Mouse (Mus musculus): Measurements from ENCODE around the gene Grid2. TPM values are rescaled to one million over a fixed set of nuclear protein-coding genes. Genes with fewer than 3 reads are reported as not detected.

The Grid2 gene
- polyA plus RNA-seq, 1 experiment from 2014 or later: 1.4 TPM

DNA sequence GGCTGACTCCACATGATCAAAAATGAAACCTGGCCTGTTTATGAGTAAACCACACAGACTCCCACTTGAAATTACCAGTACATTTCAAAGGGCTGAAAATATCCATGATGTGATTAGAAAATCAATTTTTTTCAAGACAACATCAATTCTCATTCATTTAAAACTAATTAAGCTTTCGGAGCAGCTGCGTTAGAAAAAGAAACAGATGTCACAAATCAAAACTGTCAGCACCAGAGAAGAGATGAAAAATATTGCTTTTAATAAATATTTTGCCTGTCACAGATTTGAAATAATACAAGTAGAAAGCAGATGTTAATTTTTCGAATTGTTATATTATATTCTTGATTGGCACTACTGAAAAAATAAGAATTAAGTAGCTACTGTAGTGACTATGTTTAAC, 1415.3 kb downstream of the Grid2 start:
- Histone ChIP-seq H3K36me3 (ENCODE audit: insufficient read depth) (no peaks in the 10 kb centered on the region), H3K4me1 (ENCODE audit: insufficient read depth) (no peaks in the 10 kb centered on the region), H3K9me3 (ENCODE audit: low read depth, low read length) (no peaks in the 10 kb centered on the region), H3K4me3 (ENCODE audit: low read depth, low read length) (no peak overlapping the region), H3K4me2 (no peak overlapping the region), H3K27me3 (ENCODE audit: insufficient read depth, low read length) (no peaks in the 10 kb centered on the region), H3K27ac (ENCODE audit: low read depth) (no peak overlapping the region), H3K9ac (no peak overlapping the region)
- ATAC-seq (ENCODE audit: insufficient read depth) (no peak), DNase-seq (no peak)
- 60% methylated on average over 3 of the region's 3 CpGs for WGBS
- no peak for TF ChIP-seq CTCF (IDR thresholded peaks at IDR 0.05; ENCODE audit: low read depth)

DNA sequence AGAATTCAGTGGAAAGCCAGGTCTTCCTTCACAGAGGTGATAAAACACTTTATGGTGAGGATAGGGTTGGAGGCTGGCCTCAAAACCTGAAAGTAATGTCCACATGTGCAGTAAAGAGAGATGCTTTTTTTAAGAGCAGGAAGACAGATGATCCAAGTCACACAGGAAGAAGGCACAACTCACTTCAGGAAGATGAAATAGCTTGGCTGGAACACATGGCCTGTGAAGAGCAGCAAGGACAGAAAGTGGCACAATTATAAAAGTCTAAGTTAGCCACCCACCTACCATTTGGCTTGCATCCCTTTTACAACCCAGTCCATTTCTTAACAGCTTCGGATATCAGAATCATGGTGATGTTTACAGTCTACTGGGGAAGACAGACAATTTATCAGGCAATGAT, 1423.1 kb downstream of the Grid2 start:
- H3K36me3 ChIP-seq (ENCODE audit: insufficient read depth): no peaks in the 10 kb centered on the region
- H3K9ac ChIP-seq: no peak overlapping the region
- no peak for ATAC-seq (ENCODE audit: insufficient read depth)
- 35% methylated on average over 1 of the region's 1 CpGs for WGBS
- no peaks in the 10 kb centered on the region for H3K9me3 ChIP-seq (ENCODE audit: low read depth, low read length)
- no peak for DNase-seq
- H3K27ac ChIP-seq (ENCODE audit: low read depth): no peak overlapping the region
- TF ChIP-seq CTCF (IDR thresholded peaks at IDR 0.05; ENCODE audit: low read depth): no peak
- no peaks in the 10 kb centered on the region for H3K4me1 ChIP-seq (ENCODE audit: insufficient read depth)
- H3K4me3 ChIP-seq (ENCODE audit: low read depth, low read length): no peak overlapping the region
- no peaks in the 10 kb centered on the region for H3K27me3 ChIP-seq (ENCODE audit: insufficient read depth, low read length)
- H3K4me2 ChIP-seq: no peak overlapping the region

DNA sequence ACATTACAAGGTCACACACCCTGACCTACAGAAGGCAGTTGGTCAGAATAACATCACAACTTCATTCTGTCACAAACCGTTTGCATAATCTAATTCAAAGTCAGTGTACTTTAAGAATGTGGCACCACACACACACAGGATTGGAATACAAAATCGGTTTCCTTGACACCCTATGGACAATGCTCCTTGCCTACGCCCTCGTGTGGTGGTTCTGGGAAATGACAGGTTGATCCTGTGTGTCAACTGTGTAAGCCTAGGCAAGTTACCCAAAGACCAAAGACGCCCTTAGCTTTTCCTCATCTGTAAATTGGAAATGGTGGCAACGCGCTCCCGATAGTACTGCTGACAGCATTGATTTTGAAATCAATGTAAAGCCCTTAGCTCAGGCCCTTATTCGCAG, 1428.3 kb downstream of the Grid2 start:
- Histone ChIP-seq H3K27me3 (ENCODE audit: insufficient read depth, low read length) (peaks cover 4% of the 10 kb centered on the region; the same call in 1 of the 2 replicates), H3K36me3 (ENCODE audit: insufficient read depth) (no peaks in the 10 kb centered on the region), H3K9ac (no peak overlapping the region), H3K4me3 (ENCODE audit: low read depth, low read length) (no peak overlapping the region), H3K9me3 (ENCODE audit: low read depth, low read length) (no peaks in the 10 kb centered on the region), H3K27ac (ENCODE audit: low read depth) (no peak overlapping the region), H3K4me2 (no peak overlapping the region), H3K4me1 (ENCODE audit: insufficient read depth) (no peaks in the 10 kb centered on the region)
- peak; percentile 65 for TF ChIP-seq CTCF (IDR thresholded peaks at IDR 0.05; ENCODE audit: low read depth)
- 36% methylated on average over 9 of the region's 9 CpGs for WGBS
- DNase-seq: peak; percentile 66
- ATAC-seq (ENCODE audit: insufficient read depth): peak; percentile 65; the same call in 1 of the 2 replicates

DNA sequence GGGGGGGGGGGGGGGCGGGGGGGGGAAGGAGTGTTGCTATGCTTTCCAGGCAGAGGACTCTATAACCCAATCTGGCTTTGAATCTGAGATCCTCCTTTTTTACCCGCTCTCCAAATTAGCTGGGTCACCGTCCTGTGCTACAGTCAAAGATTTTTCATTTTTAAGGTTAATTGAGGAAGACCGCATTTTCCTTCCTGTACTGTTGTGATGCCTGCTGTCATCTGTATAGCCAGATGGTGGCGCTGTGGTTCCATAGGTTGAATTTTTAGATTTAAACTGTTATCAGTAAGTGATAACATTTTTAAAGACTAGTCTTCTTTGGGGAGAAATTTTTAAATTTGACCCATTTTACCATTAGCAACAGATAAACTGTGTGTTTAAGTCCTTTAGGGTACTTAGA, 1429.3 kb downstream of the Grid2 start:
- Histone ChIP-seq H3K4me1 (ENCODE audit: insufficient read depth) (no peaks in the 10 kb centered on the region), H3K36me3 (ENCODE audit: insufficient read depth) (no peaks in the 10 kb centered on the region), H3K27me3 (ENCODE audit: insufficient read depth, low read length) (peaks cover 4% of the 10 kb centered on the region; the same call in 1 of the 2 replicates), H3K9me3 (ENCODE audit: low read depth, low read length) (no peaks in the 10 kb centered on the region), H3K27ac (ENCODE audit: low read depth) (no peak overlapping the region), H3K4me2 (peak overlapping the region; percentile 20; the same call in 1 of the 2 replicates), H3K4me3 (ENCODE audit: low read depth, low read length) (no peak overlapping the region), H3K9ac (no peak overlapping the region)
- TF ChIP-seq CTCF (IDR thresholded peaks at IDR 0.05; ENCODE audit: low read depth): peak; percentile 79
- ATAC-seq (ENCODE audit: insufficient read depth) (0 out of 2 replicates have a peak, but pooled peaks have one; percentile 31), DNase-seq (peak; percentile 77)
- WGBS: 4% methylated on average over 5 of the region's 5 CpGs

DNA sequence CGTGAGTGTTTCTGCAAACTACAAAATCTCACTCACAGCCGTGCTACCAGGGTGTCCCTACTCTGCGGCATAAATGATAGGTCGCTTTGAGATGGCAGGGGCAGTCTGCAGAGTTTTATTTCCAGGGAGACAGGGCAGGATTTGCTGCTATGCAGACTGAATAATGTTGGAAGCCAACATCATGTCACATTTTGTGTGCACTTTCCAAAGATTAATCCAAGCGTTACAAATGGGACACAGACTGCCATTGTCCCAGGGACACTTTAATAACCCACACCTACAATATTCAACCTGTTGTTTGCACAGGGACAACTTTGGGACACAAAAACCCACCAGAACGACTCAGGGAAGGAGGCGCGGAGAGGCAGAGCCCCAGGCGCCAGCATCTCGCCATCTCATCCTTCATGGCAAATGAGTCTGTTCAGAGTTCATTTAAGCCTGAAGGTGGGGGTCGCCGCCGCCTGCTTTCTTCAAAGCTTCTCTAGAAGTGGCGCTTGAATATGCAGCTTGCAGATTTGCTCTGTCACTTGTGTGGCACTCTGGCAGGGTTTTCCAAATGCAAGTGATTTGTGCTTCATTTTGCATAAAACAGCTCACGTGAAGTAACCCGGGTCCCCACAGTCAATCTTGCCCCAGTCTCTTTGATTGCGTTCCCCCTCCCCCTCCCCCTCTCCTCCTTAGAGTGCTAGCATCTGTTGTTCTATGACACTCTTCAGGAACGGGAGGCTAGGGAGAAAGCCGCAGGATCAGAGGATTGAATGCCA, 1432.7 kb downstream of the Grid2 start:
- no peak overlapping the region for H3K9ac ChIP-seq
- ATAC-seq (ENCODE audit: insufficient read depth) (no peak), DNase-seq (peak; percentile 4)
- H3K36me3 ChIP-seq (ENCODE audit: insufficient read depth): no peaks in the 10 kb centered on the region
- TF ChIP-seq CTCF (IDR thresholded peaks at IDR 0.05; ENCODE audit: low read depth): no peak
- 0 out of 2 replicates have a peak overlapping the region, but pooled peaks have one; percentile 31 for H3K4me2 ChIP-seq
- H3K9me3 ChIP-seq (ENCODE audit: low read depth, low read length): no peaks in the 10 kb centered on the region
- peaks cover 4% of the 10 kb centered on the region; the same call in 1 of the 2 replicates for H3K27me3 ChIP-seq (ENCODE audit: insufficient read depth, low read length)
- H3K4me1 ChIP-seq (ENCODE audit: insufficient read depth): no peaks in the 10 kb centered on the region
- no peak overlapping the region for H3K4me3 ChIP-seq (ENCODE audit: low read depth, low read length)
- H3K27ac ChIP-seq (ENCODE audit: low read depth): no peak overlapping the region
- 7% methylated on average over 19 of the region's 19 CpGs for WGBS

DNA sequence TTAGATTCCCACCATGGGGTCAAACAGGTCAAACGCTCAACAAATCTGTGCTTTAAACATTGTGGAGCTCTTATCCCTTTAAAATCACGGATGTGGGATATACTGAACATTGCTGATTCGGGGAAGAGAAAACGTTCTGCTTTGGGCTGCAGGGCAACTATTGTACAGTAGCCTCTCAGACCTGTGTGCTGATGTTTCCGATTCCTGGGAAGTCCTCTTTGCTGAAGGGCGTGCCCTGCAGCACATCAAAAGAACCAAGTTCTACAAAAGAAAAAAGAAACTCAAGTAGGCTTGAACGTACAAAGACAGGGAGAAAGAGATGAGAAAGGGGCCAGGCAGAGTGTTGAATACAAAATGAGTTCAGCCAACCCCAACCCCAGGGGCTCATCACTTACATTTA, 1439.0 kb downstream of the Grid2 start:
- Histone ChIP-seq H3K4me2 (no peak overlapping the region), H3K27ac (ENCODE audit: low read depth) (no peak overlapping the region), H3K9ac (no peak overlapping the region), H3K9me3 (ENCODE audit: low read depth, low read length) (no peaks in the 10 kb centered on the region), H3K27me3 (ENCODE audit: insufficient read depth, low read length) (no peaks in the 10 kb centered on the region), H3K4me1 (ENCODE audit: insufficient read depth) (no peaks in the 10 kb centered on the region), H3K4me3 (ENCODE audit: low read depth, low read length) (no peak overlapping the region), H3K36me3 (ENCODE audit: insufficient read depth) (no peaks in the 10 kb centered on the region)
- WGBS: 38% methylated on average over 7 of the region's 7 CpGs
- DNase-seq (no peak), ATAC-seq (ENCODE audit: insufficient read depth) (no peak)
- no peak for TF ChIP-seq CTCF (IDR thresholded peaks at IDR 0.05; ENCODE audit: low read depth)

DNA sequence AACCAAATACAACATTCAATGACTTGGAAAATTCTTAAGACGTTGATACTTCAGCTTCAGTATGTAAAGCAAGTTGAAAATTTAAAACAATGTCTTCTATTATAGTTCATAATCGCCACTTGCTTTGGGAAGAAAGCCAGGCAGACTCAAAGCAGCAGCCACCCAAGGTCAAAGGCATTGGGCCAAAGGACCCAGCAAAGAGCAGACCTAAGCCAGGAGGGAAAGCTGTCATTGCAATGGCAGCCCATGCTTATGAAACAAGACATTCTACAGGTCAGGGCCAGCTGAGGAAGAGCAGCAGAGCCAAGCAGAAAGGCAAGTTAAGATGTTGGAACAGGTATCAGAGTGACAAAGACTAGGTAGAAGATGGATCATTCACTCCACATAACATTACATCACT, 1448.0 kb downstream of the Grid2 start:
- 75% methylated on average over 2 of the region's 2 CpGs for WGBS

More for the DNA sequence above, 1448.0 kb downstream of the Grid2 start:
- TF ChIP-seq CTCF (IDR thresholded peaks at IDR 0.05; ENCODE audit: low read depth): no peak
- H3K4me1 ChIP-seq (ENCODE audit: insufficient read depth): no peaks in the 10 kb centered on the region
- H3K36me3 ChIP-seq (ENCODE audit: insufficient read depth): no peaks in the 10 kb centered on the region
- no peaks in the 10 kb centered on the region for H3K9me3 ChIP-seq (ENCODE audit: low read depth, low read length)
- no peak overlapping the region for H3K4me3 ChIP-seq (ENCODE audit: low read depth, low read length)
- ATAC-seq (ENCODE audit: insufficient read depth) (no peak), DNase-seq (no peak)
- no peak overlapping the region for H3K4me2 ChIP-seq
- no peak overlapping the region for H3K27ac ChIP-seq (ENCODE audit: low read depth)
- no peaks in the 10 kb centered on the region for H3K27me3 ChIP-seq (ENCODE audit: insufficient read depth, low read length)
- no peak overlapping the region for H3K9ac ChIP-seq
